Mouse (Mus musculus): ENCODE measurements at regions not wholly inside any gene's neighbourhood (a gene's known extent, or its start where the extent isn't known, plus 50 kb on each side); places are given as distances from the start of the nearest gene placed in this dataset.

DNA sequence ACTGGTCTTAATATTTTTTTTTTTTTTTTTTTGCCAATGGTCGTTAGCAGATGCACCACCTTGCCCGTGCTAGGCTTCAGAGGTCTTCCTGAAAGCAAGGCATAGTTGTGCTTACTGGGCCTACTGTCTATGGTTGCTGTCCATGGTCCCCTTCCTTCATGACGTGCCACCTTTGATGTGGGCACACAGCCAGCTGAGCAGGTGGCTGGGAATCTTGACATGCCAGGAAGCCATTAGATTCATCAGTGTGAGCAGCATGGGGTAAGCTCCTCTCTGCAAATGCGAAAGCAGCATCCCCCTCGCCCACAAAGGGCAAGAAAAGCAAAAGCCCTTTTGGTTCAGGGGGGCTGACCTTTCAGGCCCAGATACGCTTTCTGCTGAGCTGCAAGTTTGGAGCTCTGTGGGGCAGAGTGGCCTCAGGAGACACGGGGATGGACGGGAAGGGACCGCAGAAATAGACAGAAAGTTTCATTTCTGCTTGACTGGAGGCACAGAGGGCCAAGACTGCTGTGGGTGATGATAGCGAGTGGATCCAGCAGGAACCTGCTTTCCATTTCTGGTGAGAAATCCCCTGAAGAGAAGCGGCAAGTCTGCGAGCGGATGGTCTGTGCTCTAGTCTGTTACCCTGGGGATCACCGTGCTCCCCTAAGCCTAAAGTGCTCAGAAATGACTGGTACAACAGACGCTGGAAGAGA is 116.8 kb downstream of the Zfp326 start:
- Histone ChIP-seq H3K4me3 (ENCODE audit: insufficient read depth, low read length) (no peak overlapping the region), H3K27ac (ENCODE audit: insufficient read depth, low read length) (no peak overlapping the region), H3K4me1 (ENCODE audit: control insufficient read depth, insufficient read depth, low read length) (no peaks in the 10 kb centered on the region)
- TF ChIP-seq CTCF (IDR thresholded peaks at IDR 0.05; ENCODE audit: borderline replicate concordance, insufficient read depth, low read length), result no peak
- no peak for TF ChIP-seq POLR2A (IDR thresholded peaks at IDR 0.05; ENCODE audit: low read depth, low read length)

DNA sequence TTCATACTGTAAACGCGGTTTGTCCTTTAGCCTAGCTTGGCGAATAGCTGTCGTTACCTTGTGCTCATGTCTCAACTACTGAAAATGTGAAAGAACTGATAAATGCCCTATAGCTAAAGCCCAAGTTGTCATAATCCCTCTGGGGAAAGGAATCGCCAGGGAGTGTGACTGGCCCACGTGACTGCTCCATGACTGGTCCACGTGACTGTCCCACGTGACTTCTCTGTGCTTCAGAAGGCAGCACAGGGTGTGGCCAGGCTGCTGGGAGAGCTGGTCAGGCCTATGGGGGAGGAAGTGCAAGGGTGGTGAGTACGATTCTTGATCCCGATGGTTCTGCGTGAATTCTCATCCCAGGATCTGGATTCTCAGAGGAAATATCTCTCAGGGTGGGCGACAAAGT is 114.4 kb downstream of the Zfp326 start:
- no peak for TF ChIP-seq POLR2A (IDR thresholded peaks at IDR 0.05; ENCODE audit: low read depth, low read length)
- no peak for TF ChIP-seq CTCF (IDR thresholded peaks at IDR 0.05; ENCODE audit: borderline replicate concordance, insufficient read depth, low read length)
- Histone ChIP-seq H3K4me1 (ENCODE audit: control insufficient read depth, insufficient read depth, low read length) (no peaks in the 10 kb centered on the region), H3K27ac (ENCODE audit: insufficient read depth, low read length) (no peak overlapping the region), H3K4me3 (ENCODE audit: insufficient read depth, low read length) (no peak overlapping the region)

DNA sequence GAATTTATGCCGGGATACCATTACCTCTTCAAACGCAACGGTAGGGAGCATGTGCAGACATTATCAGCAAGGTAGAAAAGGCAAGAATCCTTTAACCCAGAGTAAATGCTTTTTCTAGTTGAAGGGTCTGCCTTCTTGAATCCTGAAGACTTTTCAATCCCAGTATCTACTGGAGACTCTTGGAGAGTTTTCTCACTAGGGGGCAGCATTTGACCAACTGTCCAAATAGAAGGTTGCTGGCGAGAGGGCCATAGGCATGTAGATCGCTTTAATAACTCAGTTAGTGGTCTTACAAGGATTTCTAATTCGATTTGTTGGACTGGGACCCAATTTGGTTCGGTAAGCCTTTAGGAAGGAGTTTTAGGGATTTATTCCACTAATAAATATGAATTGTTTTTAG is 110.0 kb downstream of the Zfp326 start:
- Histone ChIP-seq H3K4me3 (ENCODE audit: insufficient read depth, low read length) (no peak overlapping the region), H3K27ac (ENCODE audit: insufficient read depth, low read length) (no peak overlapping the region), H3K4me1 (ENCODE audit: control insufficient read depth, insufficient read depth, low read length) (no peaks in the 10 kb centered on the region)
- TF ChIP-seq POLR2A (IDR thresholded peaks at IDR 0.05; ENCODE audit: low read depth, low read length), result no peak

DNA sequence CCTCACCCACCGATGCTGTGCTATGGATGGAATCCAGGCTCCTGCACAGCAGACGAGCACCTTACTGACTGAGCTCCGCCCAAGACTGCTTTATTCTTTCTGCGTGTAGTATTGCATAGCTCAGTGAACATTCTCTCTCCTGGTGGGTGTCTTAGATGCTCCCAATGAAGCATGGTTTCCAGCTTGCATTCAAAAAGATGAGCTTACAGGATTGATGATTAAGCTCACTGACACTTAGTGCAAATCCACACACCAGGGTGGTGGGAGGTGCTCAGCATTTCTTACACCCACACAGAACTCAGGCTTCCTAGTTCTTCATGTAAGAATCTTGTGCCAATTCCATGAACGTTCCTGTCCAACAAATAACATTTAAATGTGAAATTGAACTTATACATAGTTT is 106.8 kb downstream of the Zfp326 start:
- no peak overlapping the region for H3K4me3 ChIP-seq (ENCODE audit: insufficient read depth, low read length)
- no peak overlapping the region for H3K27ac ChIP-seq (ENCODE audit: insufficient read depth, low read length)
- H3K4me1 ChIP-seq (ENCODE audit: control insufficient read depth, insufficient read depth, low read length), result no peaks in the 10 kb centered on the region
- TF ChIP-seq POLR2A (IDR thresholded peaks at IDR 0.05; ENCODE audit: low read depth, low read length), result no peak

DNA sequence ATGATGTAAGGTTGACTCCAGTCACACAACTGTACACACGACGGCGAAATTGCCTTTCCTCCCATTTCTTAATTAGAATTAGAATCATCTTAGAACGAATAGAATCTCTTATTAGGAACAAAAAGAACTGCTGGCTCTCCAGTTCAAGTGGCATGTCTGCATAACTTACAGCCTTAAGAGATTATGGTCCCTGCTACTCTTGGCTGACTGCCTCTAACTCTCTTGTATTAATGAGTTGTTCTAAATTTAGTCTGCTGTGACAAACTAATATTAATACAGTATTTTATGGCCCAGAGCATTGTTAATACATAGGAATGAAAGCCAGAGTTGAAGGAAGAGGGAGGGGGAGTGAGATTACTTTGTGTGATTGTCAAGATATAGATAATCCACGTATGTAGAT is 100.4 kb downstream of the Zfp326 start:
- no peak overlapping the region for H3K4me3 ChIP-seq (ENCODE audit: insufficient read depth, low read length)
- TF ChIP-seq POLR2A (IDR thresholded peaks at IDR 0.05; ENCODE audit: low read depth, low read length) (no peak), CTCF (IDR thresholded peaks at IDR 0.05; ENCODE audit: borderline replicate concordance, insufficient read depth, low read length) (no peak)
- H3K4me1 ChIP-seq (ENCODE audit: control insufficient read depth, insufficient read depth, low read length), result no peaks in the 10 kb centered on the region
- no peak overlapping the region for H3K27ac ChIP-seq (ENCODE audit: insufficient read depth, low read length)

DNA sequence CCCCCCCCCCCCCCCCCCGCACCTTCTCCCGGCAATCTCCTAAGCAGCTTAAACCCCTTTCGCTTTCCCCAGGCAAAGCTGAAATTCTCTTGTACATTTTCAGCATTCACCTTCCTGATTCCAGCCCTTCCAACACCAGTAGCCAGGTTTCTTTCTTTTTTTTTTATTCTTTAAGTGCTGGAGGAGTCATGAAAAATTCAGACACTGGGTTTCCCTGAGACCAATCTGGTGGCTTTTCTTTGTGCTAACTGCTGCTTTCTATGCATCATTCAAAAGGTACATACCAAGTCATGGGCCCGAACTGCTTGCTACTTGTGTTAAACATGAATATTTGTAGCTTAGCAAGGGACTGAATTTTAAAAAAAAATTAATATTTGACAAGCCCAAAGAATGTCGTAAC is 99.7 kb downstream of the Zfp326 start:
- TF ChIP-seq POLR2A (IDR thresholded peaks at IDR 0.05; ENCODE audit: low read depth, low read length) (no peak), CTCF (IDR thresholded peaks at IDR 0.05; ENCODE audit: borderline replicate concordance, insufficient read depth, low read length) (no peak)
- Histone ChIP-seq H3K27ac (ENCODE audit: insufficient read depth, low read length) (no peak overlapping the region), H3K4me3 (ENCODE audit: insufficient read depth, low read length) (no peak overlapping the region), H3K4me1 (ENCODE audit: control insufficient read depth, insufficient read depth, low read length) (no peaks in the 10 kb centered on the region)

DNA sequence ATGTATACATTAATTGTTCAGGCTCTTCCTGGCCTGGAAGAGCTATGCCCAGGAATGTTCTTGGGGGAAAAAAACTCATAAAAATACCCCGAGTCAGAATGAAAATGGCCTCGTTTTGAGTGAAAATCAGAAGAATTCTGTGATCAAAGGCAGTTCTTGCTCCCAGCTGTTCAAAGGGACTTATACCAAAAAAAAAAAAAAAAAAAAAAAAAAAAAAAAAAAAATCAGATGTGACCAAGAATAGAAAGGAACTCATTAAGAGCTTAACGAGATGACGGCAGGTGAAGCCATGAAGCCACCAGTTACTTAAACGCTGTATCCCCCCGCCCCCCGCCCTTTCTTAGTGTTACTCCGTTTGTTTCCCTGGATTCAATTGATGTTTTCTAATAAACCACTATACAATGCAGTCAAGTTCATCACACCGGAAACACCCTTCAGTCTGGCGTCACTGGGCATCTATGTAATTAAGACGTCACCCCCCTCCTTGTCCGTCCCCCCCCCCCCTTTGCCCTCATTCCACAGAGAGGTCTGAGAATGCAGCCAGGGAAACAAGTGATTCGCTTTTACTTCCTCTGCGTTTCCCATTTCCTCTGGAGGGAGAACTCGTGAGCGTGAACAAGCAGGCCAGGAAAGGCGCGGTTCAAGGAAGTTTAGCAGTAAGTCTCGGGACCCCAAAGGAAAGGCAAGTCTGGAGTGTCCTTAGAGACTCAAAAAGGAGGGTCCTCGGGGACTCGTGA is 99.1 kb downstream of the Zfp326 start:
- Histone ChIP-seq H3K4me3 (ENCODE audit: insufficient read depth, low read length) (no peak overlapping the region), H3K4me1 (ENCODE audit: control insufficient read depth, insufficient read depth, low read length) (no peaks in the 10 kb centered on the region), H3K27ac (ENCODE audit: insufficient read depth, low read length) (no peak overlapping the region)
- TF ChIP-seq CTCF (IDR thresholded peaks at IDR 0.05; ENCODE audit: borderline replicate concordance, insufficient read depth, low read length) (no peak), POLR2A (IDR thresholded peaks at IDR 0.05; ENCODE audit: low read depth, low read length) (no peak)

DNA sequence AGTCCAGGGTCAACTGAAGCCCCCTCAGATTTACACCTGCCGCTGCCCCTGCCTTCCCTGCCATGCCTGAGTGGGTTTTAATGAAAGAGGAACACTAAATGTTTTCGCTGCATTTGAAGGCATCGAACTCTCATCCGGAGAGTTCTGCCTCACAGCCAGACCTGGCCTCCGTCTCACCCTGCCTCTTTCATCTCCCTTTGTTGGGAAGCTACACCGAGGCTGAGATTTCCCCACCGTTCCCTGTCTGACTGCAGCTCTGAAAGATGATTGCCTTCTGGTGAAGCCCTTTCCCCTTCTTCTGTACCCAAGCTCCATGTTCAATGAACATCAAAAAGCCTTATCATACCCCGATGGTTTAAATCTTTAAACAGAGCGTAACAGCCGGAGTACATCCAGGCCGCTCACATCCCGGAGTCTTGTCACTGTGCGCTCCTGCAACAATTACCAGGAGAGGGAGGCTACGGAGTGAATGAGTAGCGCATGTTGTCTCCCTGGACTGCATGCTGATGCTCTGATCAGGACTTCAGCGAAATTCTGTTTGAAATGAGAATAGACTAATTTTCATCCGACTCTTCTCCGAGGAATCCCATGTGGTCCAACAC is 98.3 kb downstream of the Zfp326 start:
- H3K4me3 ChIP-seq (ENCODE audit: insufficient read depth, low read length), result no peak overlapping the region
- TF ChIP-seq CTCF (IDR thresholded peaks at IDR 0.05; ENCODE audit: borderline replicate concordance, insufficient read depth, low read length), result no peak
- TF ChIP-seq POLR2A (IDR thresholded peaks at IDR 0.05; ENCODE audit: low read depth, low read length), result no peak
- H3K27ac ChIP-seq (ENCODE audit: insufficient read depth, low read length), result no peak overlapping the region
- H3K4me1 ChIP-seq (ENCODE audit: control insufficient read depth, insufficient read depth, low read length), result no peaks in the 10 kb centered on the region

All from embryonic fibroblast, embryonic 13.5 days (primary cell).